Mouse (Mus musculus) embryonic stem cell, embryonic (primary cell): ENCODE results near the gene Nfic.

Experiments used
- CTCF ChIA-PET, 4 experiments: fragments of 300-600 bp in 2 of 4; fragments of 350-600 bp in 2 of 4; sonication (Branson Sonifier 250); formaldehyde crosslinking; loops; one replicate each; lab custom pipeline; 2022; ENCODE audit warnings: inconsistent platforms in 2 of 4; lab: Charles Lee
- POLR2A ChIA-PET, 4 experiments: fragments of 300-600 bp in 2 of 4; fragments of 350-600 bp in 2 of 4; sonication (Branson Sonifier 250); formaldehyde crosslinking; loops; one replicate each; lab custom pipeline; 2022; ENCODE audit warnings: antibody characterized with exemption in 4 of 4, inconsistent platforms in 1 of 4; lab: Charles Lee

Nfic gene

DNA sequence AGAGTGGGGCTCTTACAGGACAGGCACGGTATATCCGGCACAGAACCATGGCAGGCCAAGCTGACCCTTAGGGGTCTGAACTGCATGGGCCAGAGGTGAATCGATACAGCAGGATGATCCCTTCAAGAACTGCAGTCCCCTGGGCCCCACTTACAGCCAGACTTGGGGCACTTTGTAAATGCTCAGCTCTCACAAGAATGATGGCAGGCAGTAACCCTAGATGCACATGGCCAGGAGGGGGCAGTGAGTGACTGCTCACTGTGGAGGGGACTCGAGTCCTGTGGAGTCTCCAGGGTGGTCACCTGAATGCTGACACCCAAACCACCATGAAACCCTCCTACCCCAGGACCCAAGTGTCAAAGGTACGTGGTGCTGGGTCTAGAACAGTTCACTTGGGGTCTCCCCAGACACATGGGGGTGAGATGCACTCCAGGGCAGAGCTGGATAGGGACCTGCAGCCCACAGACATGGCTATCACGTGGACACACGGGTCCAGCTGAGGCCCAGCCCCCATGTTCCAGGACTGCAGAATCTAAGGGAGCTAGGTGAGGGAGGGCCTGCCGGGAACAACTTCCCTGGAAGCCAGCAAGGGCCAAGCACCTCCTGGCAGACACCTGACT lies 38.3 kb upstream of the Nfic start:
- POLR2A ChIA-PET = interaction anchor here in 2 of 4 experiments (1.1 to 5.5 kb wide), 6 partner anchors 9 to 92 kb away, joined by 3 to 60 read pairs (median 4); no protein-coding TSS in a partner anchor
- CTCF ChIA-PET = interaction anchor here in 2 of 4 experiments (0.6 to 1.8 kb wide), 5 partner anchors 9 to 58 kb away, joined by 3 to 5 read pairs (median 4); no protein-coding TSS in a partner anchor

DNA sequence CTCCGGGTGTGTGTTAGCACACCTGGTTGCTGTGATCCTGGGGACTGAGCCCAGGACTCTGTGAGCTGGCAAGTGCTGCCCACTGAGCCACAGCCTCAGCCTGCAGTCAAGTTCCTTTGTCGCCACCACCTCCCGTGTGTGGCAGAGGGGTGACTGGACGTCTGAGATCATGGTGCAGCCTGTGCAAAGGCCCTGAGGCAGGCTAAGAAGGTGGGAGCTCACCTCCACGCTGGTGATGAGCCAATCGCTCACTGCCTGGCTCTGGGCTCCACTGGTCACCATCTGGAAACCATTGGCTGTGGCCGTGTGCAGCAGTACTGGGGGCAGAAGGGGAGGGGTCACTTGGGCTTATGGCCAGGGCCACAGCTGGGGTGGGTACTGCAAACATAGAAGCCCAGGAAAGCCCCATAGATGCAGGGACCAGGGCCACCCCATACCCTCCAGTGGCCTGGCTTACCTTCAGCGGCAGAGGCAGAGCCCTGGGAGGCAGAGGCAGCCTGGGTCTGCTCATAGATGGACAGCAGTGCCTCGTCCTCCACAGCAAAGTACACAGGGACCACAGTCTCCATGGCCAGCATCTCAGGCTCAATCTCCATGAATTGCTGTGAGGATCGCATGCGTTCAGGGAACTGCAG lies 37.3 kb upstream of the Nfic start:
- POLR2A ChIA-PET = interaction anchor here in 2 of 4 experiments (1.1 to 1.7 kb wide), 3 partner anchors 9 to 27 kb away, joined by 3 to 4 read pairs (median 3); no protein-coding TSS in a partner anchor
- CTCF ChIA-PET = interaction anchor here in 1 of 4 experiments (1.3 to 1.7 kb wide), 2 partner anchors 9 to 10 kb away, joined by 5 read pairs; no protein-coding TSS in a partner anchor

DNA sequence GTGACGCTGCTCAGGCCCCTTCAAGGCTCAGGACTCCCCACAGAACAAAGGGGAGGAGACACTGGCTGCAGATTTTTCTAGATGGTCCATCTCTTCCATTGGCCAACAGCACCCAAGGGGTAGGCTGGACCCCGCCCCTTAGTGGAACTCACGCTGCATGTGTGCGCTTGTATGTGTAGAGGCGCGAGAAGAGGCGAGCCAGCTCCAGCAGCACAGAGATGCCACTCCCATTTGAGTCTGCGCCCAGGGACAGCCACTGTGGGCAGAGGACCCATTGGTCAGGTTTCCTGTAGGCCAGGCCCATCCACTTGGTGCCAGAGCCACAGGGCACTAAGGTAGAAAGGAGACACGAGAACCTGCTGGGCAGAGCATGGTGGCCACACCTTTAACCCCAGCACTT lies 35.6 kb upstream of the Nfic start:
- ChIA-PET POLR2A (interaction anchor here in 2 of 4 experiments (0.8 to 3.4 kb wide), 4 partner anchors 15 to 63 kb away, joined by 3 to 19 read pairs (median 4); no protein-coding TSS in a partner anchor), CTCF (interaction anchor here in 2 of 4 experiments (0.9 to 1.7 kb wide), 3 partner anchors 12 to 59 kb away, joined by 3 to 5 read pairs (median 3); no protein-coding TSS in a partner anchor)

DNA sequence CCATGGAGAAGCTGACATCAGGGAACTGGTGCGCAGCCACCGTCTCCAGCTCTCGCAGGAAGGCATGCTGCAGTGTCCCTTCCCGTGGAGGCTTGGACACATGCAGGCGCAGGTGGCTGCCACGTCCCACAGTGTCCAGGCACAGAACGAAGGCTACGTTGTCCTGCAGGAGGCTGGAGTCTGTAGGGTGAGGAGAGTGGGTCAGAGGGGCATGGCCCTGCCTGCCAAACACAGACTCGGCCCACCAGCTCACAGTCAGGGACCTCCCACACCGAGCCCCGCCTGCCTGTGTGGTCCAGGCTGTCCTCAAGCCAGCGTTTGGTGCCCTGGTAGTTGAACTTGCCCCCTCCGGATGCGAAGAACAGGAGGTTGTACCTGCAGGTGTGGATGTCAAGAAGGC lies 34.5 kb upstream of the Nfic start:
- CTCF ChIA-PET = interaction anchor here in 2 of 4 experiments (0.9 to 2.6 kb wide), 3 partner anchors 13 to 63 kb away, joined by 3 to 11 read pairs (median 4); no protein-coding TSS in a partner anchor
- POLR2A ChIA-PET = interaction anchor here in 2 of 4 experiments (0.8 to 3.4 kb wide), 3 partner anchors 18 to 65 kb away, joined by 3 to 19 read pairs (median 4); no protein-coding TSS in a partner anchor

DNA sequence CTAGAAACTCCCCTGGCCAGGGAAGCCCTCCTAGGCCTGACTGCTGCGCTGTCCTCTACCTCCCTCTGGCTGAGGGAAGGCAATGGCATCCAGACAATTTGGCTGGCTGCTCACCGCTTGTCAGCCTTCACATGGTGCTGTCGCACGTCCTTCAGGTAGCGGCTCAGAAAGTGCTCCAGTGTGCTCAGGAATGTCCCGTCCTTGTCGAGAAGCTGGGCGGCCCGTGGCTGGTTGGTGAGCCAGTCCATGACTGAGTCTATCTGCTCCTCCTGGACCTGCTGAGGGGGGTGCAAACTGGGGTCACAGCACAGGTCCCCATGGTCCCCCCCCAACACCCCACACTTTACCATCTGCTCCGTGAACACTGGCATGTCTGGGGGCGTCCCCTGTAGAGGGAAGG lies 32.6 kb upstream of the Nfic start:
- CTCF ChIA-PET = interaction anchor here in 2 of 4 experiments (0.5 to 2.6 kb wide), 8 partner anchors 8 to 321 kb away, joined by 3 to 11 read pairs (median 3); partner anchors contain the start of genes Ncln (in 1 of the 2) and Pias4 (in 1 of the 2)
- POLR2A ChIA-PET = interaction anchor here (0.8 to 4.8 kb wide), 15 partner anchors 8 to 382 kb away, joined by 3 to 23 read pairs (median 4); partner anchors contain the start of genes Ncln (in 4 of the 4), Map2k2 (in 1 of the 4), Pip5k1c (in 1 of the 4) and Sirt6 (in 1 of the 4)

DNA sequence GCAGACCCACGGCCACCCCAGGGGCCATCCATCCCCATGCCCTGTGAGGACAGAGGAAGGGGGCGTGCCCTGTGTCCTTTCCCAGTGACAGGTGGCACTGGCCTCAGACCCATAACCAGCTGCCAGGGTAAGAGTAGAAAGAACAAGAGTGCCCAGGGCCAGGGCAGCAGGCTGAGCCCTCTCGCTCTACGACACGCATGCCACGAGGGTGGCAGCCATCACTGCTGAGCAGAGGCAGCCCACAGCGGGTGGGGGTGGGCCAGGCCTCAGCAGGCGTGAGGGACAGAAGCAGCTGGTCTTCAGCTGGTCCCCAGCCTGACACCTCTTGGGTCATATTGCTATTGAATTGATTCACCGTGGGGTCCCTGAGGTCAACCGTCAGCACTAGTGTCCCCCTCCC lies 31.1 kb upstream of the Nfic start:
- POLR2A ChIA-PET = interaction anchor here in 2 of 4 experiments (1.7 to 4.8 kb wide), 3 partner anchors 9 to 64 kb away, joined by 3 to 23 read pairs (median 10); partner anchors contain the start of gene Ncln (in 2 of the 2)

DNA sequence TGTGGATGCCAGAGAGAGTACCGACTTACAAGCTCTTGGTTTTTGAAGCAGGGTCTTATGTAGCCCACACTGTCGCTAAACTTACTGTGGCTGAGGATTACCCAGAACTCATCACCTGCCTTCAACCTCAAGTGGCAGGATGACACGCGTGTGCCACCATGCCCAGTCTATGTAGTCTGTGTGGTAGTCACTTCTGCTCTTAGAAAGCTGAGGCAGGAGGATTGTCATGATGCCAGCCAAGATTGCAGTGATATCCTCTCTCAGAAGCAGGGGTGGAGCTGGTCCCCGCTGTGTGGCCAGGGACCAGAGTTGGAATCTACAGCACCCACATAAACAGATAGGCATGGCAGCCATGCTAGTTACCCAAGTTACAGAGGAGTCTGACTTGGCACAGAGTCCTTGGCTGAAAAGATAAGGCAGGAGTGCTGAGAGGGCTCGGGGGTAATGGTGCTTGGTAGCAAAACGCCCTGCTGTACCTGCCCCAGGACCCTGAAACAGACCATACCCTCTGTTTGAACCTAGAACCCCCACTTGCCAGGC lies 30.1 kb upstream of the Nfic start:
- ChIA-PET POLR2A (interaction anchor here (0.5 to 4.8 kb wide), 23 partner anchors 9 to 1808 kb away, joined by 3 to 23 read pairs (median 3); partner anchors contain the start of genes Ncln (in 3 of the 4) and Fzr1 (in 1 of the 4)), CTCF (interaction anchor here (0.6 to 2.7 kb wide), 32 partner anchors 8 to 294 kb away, joined by 3 to 27 read pairs (median 4); partner anchors contain the start of genes Fzr1 (in 1 of the 4), Gna15 (in 1 of the 4), Ncln (in 1 of the 4) and Pip5k1c (in 1 of the 4))

More for the DNA sequence above, 31.1 kb upstream of the Nfic start:
- CTCF ChIA-PET = interaction anchor here in 1 of 4 experiments (0.6 to 2.5 kb wide), 4 partner anchors 34 to 182 kb away, joined by 3 to 27 read pairs (median 7); no protein-coding TSS in a partner anchor

DNA sequence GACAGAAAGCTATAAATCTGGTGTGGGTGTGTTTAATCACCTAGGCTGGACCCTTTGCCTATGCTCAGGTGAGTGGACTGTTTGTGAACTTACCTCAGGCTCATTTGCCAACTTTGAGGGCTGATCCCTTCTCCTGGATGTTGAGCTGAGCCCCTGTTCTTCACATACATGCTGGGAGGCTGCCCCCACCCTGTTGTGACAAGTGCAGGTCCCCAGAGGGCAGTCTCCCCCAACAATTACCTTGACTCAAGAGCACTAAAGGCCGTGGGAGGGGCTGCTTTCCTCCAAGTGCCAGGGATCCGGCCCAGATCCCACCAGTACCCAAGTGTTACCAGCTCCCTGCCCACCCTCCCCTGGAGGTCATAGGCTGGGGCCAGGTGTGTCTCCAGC lies 29.6 kb upstream of the Nfic start:
- POLR2A ChIA-PET = interaction anchor here (0.5 to 4.8 kb wide), 29 partner anchors 8 to 1807 kb away, joined by 3 to 23 read pairs (median 3); partner anchors contain the start of genes Ncln (in 3 of the 4), Cactin (in 1 of the 4) and Fzr1 (in 1 of the 4)
- CTCF ChIA-PET = interaction anchor here (0.6 to 2.7 kb wide), 34 partner anchors 9 to 294 kb away, joined by 3 to 27 read pairs (median 4); partner anchors contain the start of genes Fzr1 (in 1 of the 4), Gipc3 (in 1 of the 4), Gna15 (in 1 of the 4) and Ncln (in 1 of the 4)

DNA sequence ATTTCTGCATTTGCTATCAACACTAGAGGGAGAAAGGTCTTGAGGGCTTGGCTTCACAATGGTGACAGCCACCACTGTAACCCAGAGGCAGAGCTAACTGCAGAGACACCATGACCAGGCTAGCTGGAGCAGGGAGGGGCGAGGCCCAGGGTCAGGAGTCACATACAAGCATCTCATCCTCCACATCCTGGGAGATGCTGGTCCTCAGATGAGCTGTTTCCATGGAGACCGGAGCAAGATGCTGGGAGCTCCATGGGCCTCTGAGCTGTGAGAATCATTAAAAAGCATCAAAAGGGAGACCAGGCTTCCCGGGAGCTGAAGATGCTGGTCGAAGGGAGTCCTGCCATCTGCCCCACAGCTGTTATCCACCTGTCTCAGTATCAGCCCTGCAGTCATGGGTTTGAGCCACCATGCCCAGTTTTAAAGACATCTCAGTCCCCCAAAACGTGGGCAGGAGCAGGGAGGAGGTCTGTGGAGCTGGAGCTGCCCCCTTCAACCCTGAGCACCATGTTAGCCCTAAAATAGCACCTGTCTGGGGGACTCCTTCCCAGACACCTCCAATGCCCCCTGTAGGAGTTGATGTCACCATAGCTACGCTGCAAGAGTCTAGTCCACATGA lies 29.1 kb upstream of the Nfic start:
- ChIA-PET CTCF (interaction anchor here (0.6 to 2.7 kb wide), 32 partner anchors 9 to 1541 kb away, joined by 3 to 27 read pairs (median 4); partner anchors contain the start of genes Fzr1 (in 1 of the 4), Gipc3 (in 1 of the 4), Gna15 (in 1 of the 4) and Ncln (in 1 of the 4)), POLR2A (interaction anchor here (0.5 to 4.8 kb wide), 30 partner anchors 8 to 1807 kb away, joined by 3 to 23 read pairs (median 3); partner anchors contain the start of genes Ncln (in 3 of the 4), Cactin (in 1 of the 4) and Fzr1 (in 1 of the 4))

DNA sequence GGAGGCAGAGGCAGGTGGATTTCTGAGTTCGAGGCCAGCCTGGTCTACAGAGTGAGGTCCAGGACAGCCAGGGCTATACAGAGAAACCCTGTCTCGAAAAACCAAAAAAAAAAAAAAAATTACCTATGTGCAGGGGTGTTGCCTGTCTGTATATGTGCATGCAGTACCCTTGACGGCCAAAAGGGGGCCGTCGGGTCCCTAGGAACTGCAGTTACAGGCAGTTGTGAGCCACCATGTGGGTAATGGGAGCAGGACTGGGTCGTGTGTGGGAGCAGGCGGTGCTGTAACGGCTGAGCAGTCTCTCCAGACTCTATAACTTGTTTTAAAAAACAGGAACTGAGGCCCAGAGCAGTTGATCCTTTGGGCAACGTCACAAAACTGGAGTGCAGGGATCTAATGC lies 28.5 kb upstream of the Nfic start:
- ChIA-PET CTCF (interaction anchor here (0.6 to 2.7 kb wide), 10 partner anchors 10 to 142 kb away, joined by 3 to 20 read pairs (median 4); partner anchors contain the start of gene Gipc3 (in 1 of the 4)), POLR2A (interaction anchor here in 2 of 4 experiments (0.5 to 4.8 kb wide), 15 partner anchors 9 to 1180 kb away, joined by 3 to 23 read pairs (median 4); partner anchors contain the start of genes Ncln (in 2 of the 2) and Cactin (in 1 of the 2))

DNA sequence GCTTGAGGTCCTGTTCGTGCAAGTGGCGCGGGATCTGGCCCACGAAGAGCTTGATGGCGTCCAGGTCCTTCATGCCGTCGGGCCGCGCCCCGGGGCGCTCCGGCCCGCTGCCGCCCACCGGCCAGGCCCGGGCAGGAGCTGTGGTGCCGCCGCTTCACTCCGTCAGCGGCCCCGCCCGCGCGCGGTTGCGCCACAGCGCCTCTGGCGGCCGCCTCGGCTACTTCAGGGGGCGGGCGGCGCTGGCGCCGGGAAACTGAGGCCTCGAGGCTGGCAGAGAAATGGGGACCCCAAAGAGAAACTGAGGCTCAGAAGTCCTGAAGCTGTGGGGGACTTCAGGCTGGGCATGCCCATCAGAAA lies 27.1 kb upstream of the Nfic start, which contains the start of gene Celf5:
Gene Celf5, minus strand, starts transcription at position 177 of the 357 bp plus-strand sequence.
- POLR2A ChIA-PET = interaction anchor here in 3 of 4 experiments (0.6 to 1.7 kb wide), 26 partner anchors 9 to 553 kb away, joined by 3 to 9 read pairs (median 4); partner anchors contain the start of genes Ncln (in 2 of the 3), Eef2 (in 1 of the 3), Gadd45b (in 1 of the 3) and Gna15 (in 1 of the 3)
- CTCF ChIA-PET = interaction anchor here (0.6 to 2.3 kb wide), 48 partner anchors 9 to 289 kb away, joined by 3 to 23 read pairs (median 4); partner anchors contain the start of genes Ncln (in 2 of the 4), Pip5k1c (in 2 of the 4), 4930404N11Rik (in 1 of the 4) and Gna11 (in 1 of the 4)

DNA sequence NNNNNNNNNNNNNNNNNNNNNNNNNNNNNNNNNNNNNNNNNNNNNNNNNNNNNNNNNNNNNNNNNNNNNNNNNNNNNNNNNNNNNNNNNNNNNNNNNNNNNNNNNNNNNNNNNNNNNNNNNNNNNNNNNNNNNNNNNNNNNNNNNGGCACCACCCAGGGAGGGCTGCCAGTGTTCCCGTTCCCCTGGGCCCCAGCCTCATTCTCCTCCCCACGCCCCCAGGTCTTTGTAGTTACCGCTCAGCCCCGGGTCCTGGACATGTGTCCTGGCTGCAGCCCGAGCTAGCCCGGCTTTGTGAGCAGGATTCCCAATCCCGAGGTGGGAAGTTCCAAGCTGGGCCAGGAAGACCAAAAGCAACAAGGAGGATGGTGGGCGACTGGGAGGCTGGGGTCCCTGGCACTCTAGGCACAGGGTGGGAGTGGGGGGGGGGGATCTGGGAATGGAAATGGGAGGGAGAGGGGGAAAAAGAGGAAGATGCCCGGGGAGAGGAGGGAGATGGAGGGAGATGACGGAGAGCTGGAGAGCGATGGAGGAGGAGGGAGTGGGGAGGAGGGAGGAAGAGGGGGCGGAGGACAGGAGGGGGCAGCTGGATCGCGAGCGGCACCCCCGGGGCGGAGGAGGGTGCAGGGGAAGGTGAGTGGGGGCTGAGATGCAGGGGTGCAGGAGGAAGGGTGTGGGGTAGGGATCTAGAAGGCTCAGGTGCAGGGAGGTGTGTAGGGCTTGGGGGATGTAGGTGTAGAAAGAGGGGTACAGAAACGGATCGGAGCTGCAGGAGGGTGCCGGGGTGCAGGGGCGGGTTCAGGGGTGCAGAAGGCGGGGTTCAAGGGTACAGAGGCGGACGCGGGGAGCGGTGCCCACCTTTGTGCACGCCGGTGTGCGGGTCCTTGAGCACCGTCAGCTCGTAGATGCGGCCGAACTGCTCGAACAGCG lies 26.4 kb upstream of the Nfic start:
- ChIA-PET CTCF (interaction anchor here (0.6 to 2.3 kb wide), 52 partner anchors 8 to 1147 kb away, joined by 3 to 23 read pairs (median 4); partner anchors contain the start of genes Ncln (in 2 of the 4), Pip5k1c (in 2 of the 4) and 4930404N11Rik (in 1 of the 4)), POLR2A (interaction anchor here (0.5 to 1.7 kb wide), 32 partner anchors 8 to 1437 kb away, joined by 3 to 9 read pairs (median 3); partner anchors contain the start of genes Ncln (in 2 of the 4), Eef2 (in 1 of the 4), Fzr1 (in 1 of the 4) and Gna15 (in 1 of the 4))

DNA sequence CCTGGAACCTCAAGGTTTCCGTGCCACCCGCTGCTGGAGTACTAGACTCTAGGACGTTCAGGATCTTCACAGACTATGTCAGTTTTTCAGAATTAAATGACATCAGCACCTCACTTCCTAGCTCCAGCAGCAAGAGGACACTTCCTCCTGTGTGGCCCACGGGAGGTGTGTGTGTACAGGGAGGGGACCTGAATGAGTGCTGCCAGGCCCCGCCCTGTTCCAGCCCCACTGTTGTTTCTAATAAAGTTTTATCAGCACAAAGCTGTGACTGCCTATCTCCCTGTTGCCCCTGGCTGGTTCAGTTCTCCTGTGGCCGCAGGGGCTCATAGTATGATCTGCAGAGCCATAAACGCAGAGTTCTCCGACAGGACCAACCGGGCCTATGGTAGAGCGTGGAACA lies 19.0 kb upstream of the Nfic start:
- CTCF ChIA-PET = interaction anchor here in 2 of 4 experiments (0.6 to 2.2 kb wide), 6 partner anchors 8 to 77 kb away, joined by 3 to 9 read pairs (median 6); partner anchors contain the start of gene Celf5 (in 2 of the 2)
- POLR2A ChIA-PET = interaction anchor here in 3 of 4 experiments (0.6 to 1.7 kb wide), 8 partner anchors 8 to 85 kb away, joined by 3 to 6 read pairs (median 4); partner anchors contain the start of gene Celf5 (in 1 of the 3)

DNA sequence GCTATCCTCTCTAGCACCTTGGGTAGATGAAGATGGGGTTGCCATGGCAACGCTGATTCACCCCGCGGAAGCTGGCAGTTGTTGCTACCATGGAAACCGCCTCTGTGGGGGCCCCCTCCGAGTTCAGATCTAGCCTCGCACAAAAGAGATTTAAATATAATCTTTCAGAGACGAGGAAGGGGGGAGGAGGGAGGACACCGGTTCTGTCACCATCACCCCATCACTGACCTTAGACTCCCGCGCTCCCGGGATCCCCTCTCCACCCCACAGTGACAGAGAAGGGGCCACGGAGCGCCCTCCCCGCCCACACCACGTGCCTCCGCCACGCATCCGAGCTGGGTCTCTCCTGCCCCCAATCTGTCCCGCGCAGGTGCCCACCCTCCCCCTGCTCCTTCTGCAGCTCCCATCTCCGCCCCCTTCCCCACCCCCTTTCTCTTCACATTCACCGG lies 17.6 kb upstream of the Nfic start:
- ChIA-PET POLR2A (interaction anchor here in 2 of 4 experiments (0.6 to 1.7 kb wide), 12 partner anchors 9 to 143 kb away, joined by 3 to 6 read pairs (median 3); partner anchors contain the start of genes Celf5 (in 2 of the 2) and Ncln (in 1 of the 2)), CTCF (interaction anchor here in 3 of 4 experiments (0.6 to 2.2 kb wide), 6 partner anchors 8 to 232 kb away, joined by 3 to 9 read pairs (median 6); partner anchors contain the start of gene Celf5 (in 2 of the 3))
